Mouse (Mus musculus) stomach, postnatal 0 days (tissue): Measurements from ENCODE around the gene Pkdcc. TPM values are rescaled to one million over a fixed set of nuclear protein-coding genes. Genes with fewer than 3 reads are reported as not detected.

Experiments
- ATAC-seq: fragments of 200-750 bp; cut with Nextera tagmentation; 2 replicates; pipeline ENCODE4 v1.8.0; 2017; ENCODE audit not compliant: low FRiP score, low TSS enrichment
- DNase-seq: peaks from one replicate; pipeline ENCODE4 v3.0.0-alpha.2; 2016; ENCODE audit warnings: low spot score
- H3K27ac ChIP-seq: fragments of 300-500 bp; sonication (generic); replicated peaks from 2 replicates; pipeline ENCODE4 v1.5.1; 2014; ENCODE audit warnings: mild to moderate bottlenecking, control low read depth
- H3K27me3 ChIP-seq: fragments of 300-500 bp; sonication (generic); 2 replicates; pipeline ENCODE4 v1.6.1; 2014; ENCODE audit warnings: low read length; ENCODE audit not compliant: control insufficient read depth, insufficient read depth
- H3K36me3 ChIP-seq: fragments of 300-500 bp; sonication (generic); 2 replicates; pipeline ENCODE4 v1.6.1; 2014; ENCODE audit warnings: low read length, mixed read lengths; ENCODE audit not compliant: control insufficient read depth, insufficient read depth
- H3K4me1 ChIP-seq: fragments of 300-500 bp; sonication (generic); replicated peaks from 2 replicates; pipeline ENCODE4 v1.6.1; 2014; ENCODE audit warnings: antibody characterized with exemption; ENCODE audit not compliant: control insufficient read depth, insufficient read depth
- H3K4me2 ChIP-seq: fragments of 300-500 bp; sonication (generic); replicated peaks from 2 replicates; pipeline ENCODE4 v1.6.1; 2014; ENCODE audit warnings: low read depth, mild to moderate bottlenecking, control low read depth, moderate library complexity
- H3K4me3 ChIP-seq: fragments of 300-500 bp; sonication (generic); 2 replicates; pipeline ENCODE4 v1.5.1; 2014; ENCODE audit warnings: low read depth, low read length, control low read depth
- H3K9ac ChIP-seq: fragments of 300-500 bp; sonication (generic); 2 replicates; pipeline ENCODE4 v1.6.1; 2014; ENCODE audit warnings: mild to moderate bottlenecking, low read length, control low read depth, mixed read lengths
- H3K9me3 ChIP-seq: fragments of 300-500 bp; sonication (generic); 2 replicates; pipeline ENCODE4 v1.6.1; 2016; ENCODE audit warnings: low read length; ENCODE audit not compliant: control insufficient read depth
- CTCF ChIP-seq: IDR thresholded peaks from 2 replicates; pipeline ENCODE4 v1.5.1; 2016; ENCODE audit warnings: antibody characterized with exemption, low read depth, mild to moderate bottlenecking, moderate library complexity
- EP300 ChIP-seq: optimal IDR thresholded peaks from 2 replicates; pipeline ENCODE3; 2016; ENCODE audit warnings: antibody characterized with exemption
- WGBS: fragments of 180-500 bp; shearing (Covaris S2); extraction: QIAGEN DNeasy Blood & Tissue Kit; methylation state at CpG from one replicate; pipeline ENCODE4 v1.1.7; 2014; 5-methylcytosine and 5-hydroxymethylcytosine counted together
- polyA plus RNA-seq: library from polyadenylated mRNA; unstranded; fragments of >200 nt; fragmentation: Nextera tagmentation; extraction: Ambion mirVana; gene quantifications from 2 replicates; pipeline ENCODE4 v1.2.1, GENCODE M21; 2015

Pkdcc gene
- polyA plus RNA-seq, 1 experiment from 2014 or later = 10.3 TPM

GRCm38 (mm10) chr17:83208455-83208854 is 6.6 kb upstream of the Pkdcc start:
- H3K9me3 ChIP-seq = no peaks in the 10 kb centered on the region
- 43% methylated on average over 2 of the region's 2 CpGs for WGBS
- TF ChIP-seq CTCF (no peak), EP300 (no peak)
- no peak overlapping the region for H3K9ac ChIP-seq
- H3K36me3 ChIP-seq = no peaks in the 10 kb centered on the region
- no peak overlapping the region for H3K27ac ChIP-seq
- no peaks in the 10 kb centered on the region for H3K27me3 ChIP-seq
- no peak overlapping the region for H3K4me2 ChIP-seq
- H3K4me1 ChIP-seq = no peaks in the 10 kb centered on the region
- DNase-seq = no peak
- H3K4me3 ChIP-seq = no peak overlapping the region
- ATAC-seq = no peak

- H3K27ac ChIP-seq = no peak overlapping the region
- no peak for TF ChIP-seq CTCF
- no peak for TF ChIP-seq EP300
- no peak for ATAC-seq
- no peaks in the 10 kb centered on the region for H3K4me1 ChIP-seq
- no peak overlapping the region for H3K9ac ChIP-seq
- no peaks in the 10 kb centered on the region for H3K9me3 ChIP-seq
- H3K36me3 ChIP-seq = no peaks in the 10 kb centered on the region
- 44% methylated on average over 5 of the region's 5 CpGs for WGBS
- peak; percentile 23 for DNase-seq
- H3K4me2 ChIP-seq = no peak overlapping the region
- H3K27me3 ChIP-seq = no peaks in the 10 kb centered on the region
- H3K4me3 ChIP-seq = no peak overlapping the region
Observed at GRCm38 (mm10) chr17:83210531-83210930, 4.6 kb upstream of the Pkdcc start.

GRCm38 (mm10) chr17:83211196-83211595 is 3.9 kb upstream of the Pkdcc start:
- TF ChIP-seq CTCF (no peak), EP300 (no peak)
- ATAC-seq (no peak), DNase-seq (no peak)
- no peaks in the 10 kb centered on the region for H3K36me3 ChIP-seq
- no peak overlapping the region for H3K4me2 ChIP-seq
- no peak overlapping the region for H3K9ac ChIP-seq
- no peak overlapping the region for H3K27ac ChIP-seq
- no peaks in the 10 kb centered on the region for H3K9me3 ChIP-seq
- no peaks in the 10 kb centered on the region for H3K4me1 ChIP-seq
- no peak overlapping the region for H3K4me3 ChIP-seq
- H3K27me3 ChIP-seq = no peaks in the 10 kb centered on the region
- WGBS = 93% methylated on average over 10 of the region's 10 CpGs

- Histone ChIP-seq H3K4me2 (no peak overlapping the region), H3K9me3 (no peaks in the 10 kb centered on the region), H3K4me1 (no peaks in the 10 kb centered on the region), H3K36me3 (no peaks in the 10 kb centered on the region), H3K9ac (0 out of 2 replicates have a peak overlapping the region, but pooled peaks have one; percentile 18), H3K27me3 (no peaks in the 10 kb centered on the region), H3K4me3 (no peak overlapping the region), H3K27ac (0 out of 2 replicates have a peak overlapping the region, but pooled peaks have one; percentile 49)
- ATAC-seq = no peak
- no peak for TF ChIP-seq EP300
- TF ChIP-seq CTCF = no peak
- 76% methylated on average over 2 of the region's 2 CpGs for WGBS
- DNase-seq = peak; percentile 17
Observed at GRCm38 (mm10) chr17:83212422-83212821, 2.7 kb upstream of the Pkdcc start.

- Histone ChIP-seq H3K4me1 (no peaks in the 10 kb centered on the region), H3K4me3 (peak overlapping the region; percentile 84; the same call in 1 of the 2 replicates), H3K9me3 (no peaks in the 10 kb centered on the region), H3K36me3 (no peaks in the 10 kb centered on the region), H3K9ac (no peak overlapping the region), H3K27ac (peak overlapping the region; percentile 90; the same call in 1 of the 2 replicates), H3K27me3 (no peaks in the 10 kb centered on the region), H3K4me2 (peak overlapping the region; percentile 93)
- TF ChIP-seq EP300 (no peak), CTCF (no peak)
- peak; percentile 26 for DNase-seq
- 55% methylated on average over 9 of the region's 9 CpGs for WGBS
- ATAC-seq = no peak
Observed at GRCm38 (mm10) chr17:83213228-83213915, 1.7 kb upstream of the Pkdcc start.

- H3K4me3 ChIP-seq = peak overlapping the region; percentile 84
- peak overlapping the region; percentile 93 for H3K4me2 ChIP-seq
- H3K27ac ChIP-seq = peak overlapping the region; percentile 90
- peak; percentile 49 for DNase-seq
- no peaks in the 10 kb centered on the region for H3K36me3 ChIP-seq
- 0 out of 2 replicates have a peak, but pooled peaks have one; percentile 11 for ATAC-seq
- 2% methylated on average over 16 of the region's 16 CpGs for WGBS
- H3K9ac ChIP-seq = peak overlapping the region; percentile 94
- no peaks in the 10 kb centered on the region for H3K9me3 ChIP-seq
- peaks cover 4% of the 10 kb centered on the region; the same call in 1 of the 2 replicates for H3K4me1 ChIP-seq
- H3K27me3 ChIP-seq = no peaks in the 10 kb centered on the region
- TF ChIP-seq EP300 (no peak), CTCF (no peak)
Observed at GRCm38 (mm10) chr17:83214161-83214592, 915 bp upstream of the Pkdcc start.
